Mouse (Mus musculus): Measurements from ENCODE around the gene Sprr2a1. TPM values are rescaled to one million over a fixed set of nuclear protein-coding genes. Genes with fewer than 3 reads are reported as not detected.
A peak's percentile ranks its signal among the peaks of the same experiment; 100 is the strongest.
"Not testable (repeated sequence)": the region's sequence is repeated elsewhere in the genome, so short reads cannot be mapped to it uniquely, and the experiment has no call there.

Sprr2a1 gene
- total RNA-seq (2014; fragmentation: Nextera tagmentation) (not detected in 2 replicates), total RNA-seq (2017) (not detected in 2 replicates)

GRCm38 (mm10) chr3:92215569-92215968, at the start of gene Sprr2a1, which contains the start of gene Sprr2a2:
Gene Sprr2a1, plus strand, starts transcription at chr3:92215799.
Gene Sprr2a2, plus strand, starts transcription at chr3:92215920.
- not testable (repeated sequence) for ATAC-seq (replicated peaks; ENCODE audit: low FRiP score, low TSS enrichment, poor library complexity, severe bottlenecking)

GRCm38 (mm10) chr3:92169847-92170246, 45.8 kb upstream of the Sprr2a1 start:
- ATAC-seq (replicated peaks; ENCODE audit: low FRiP score, low TSS enrichment, poor library complexity, severe bottlenecking), result no peak

GRCm38 (mm10) chr3:92176880-92177279, 38.7 kb upstream of the Sprr2a1 start:
- ATAC-seq (replicated peaks; ENCODE audit: low FRiP score, low TSS enrichment, poor library complexity, severe bottlenecking), result no peak

- no peak for ATAC-seq (replicated peaks; ENCODE audit: low FRiP score, low TSS enrichment, poor library complexity, severe bottlenecking)
Measured at GRCm38 (mm10) chr3:92195512-92196200, 19.9 kb upstream of the Sprr2a1 start.

GRCm38 (mm10) chr3:92211133-92211925, 4.3 kb upstream of the Sprr2a1 start:
- not testable (repeated sequence) for ATAC-seq (replicated peaks; ENCODE audit: low FRiP score, low TSS enrichment, poor library complexity, severe bottlenecking)

- ATAC-seq (replicated peaks; ENCODE audit: low FRiP score, low TSS enrichment, poor library complexity, severe bottlenecking), result not testable (repeated sequence)
Measured at GRCm38 (mm10) chr3:92212059-92212458, 3.5 kb upstream of the Sprr2a1 start.

GRCm38 (mm10) chr3:92213651-92214050, 1.9 kb upstream of the Sprr2a1 start:
- ATAC-seq (replicated peaks; ENCODE audit: low FRiP score, low TSS enrichment, poor library complexity, severe bottlenecking), result not testable (repeated sequence)

GRCm38 (mm10) chr3:92219031-92219430, 3.4 kb downstream of the Sprr2a1 start:
- ATAC-seq (replicated peaks; ENCODE audit: low FRiP score, low TSS enrichment, poor library complexity, severe bottlenecking), result peak; percentile 59

GRCm38 (mm10) chr3:92223708-92224107, 8.1 kb downstream of the Sprr2a1 start:
- ATAC-seq (replicated peaks; ENCODE audit: low FRiP score, low TSS enrichment, poor library complexity, severe bottlenecking), result not testable (repeated sequence)

- ATAC-seq (replicated peaks; ENCODE audit: low FRiP score, low TSS enrichment, poor library complexity, severe bottlenecking), result not testable (repeated sequence)
Measured at GRCm38 (mm10) chr3:92227410-92227809, 11.8 kb downstream of the Sprr2a1 start.

GRCm38 (mm10) chr3:92236463-92237189, 21.0 kb downstream of the Sprr2a1 start:
- ATAC-seq (replicated peaks; ENCODE audit: low FRiP score, low TSS enrichment, poor library complexity, severe bottlenecking), result peak; percentile 22

GRCm38 (mm10) chr3:92238736-92239135, 23.1 kb downstream of the Sprr2a1 start:
- ATAC-seq (replicated peaks; ENCODE audit: low FRiP score, low TSS enrichment, poor library complexity, severe bottlenecking), result not testable (repeated sequence)

- ATAC-seq (replicated peaks; ENCODE audit: low FRiP score, low TSS enrichment, poor library complexity, severe bottlenecking), result peak; percentile 24; the same call in 1 of the 2 replicates
Measured at GRCm38 (mm10) chr3:92239197-92239596, 23.6 kb downstream of the Sprr2a1 start.

GRCm38 (mm10) chr3:92244833-92245232, 29.2 kb downstream of the Sprr2a1 start:
- ATAC-seq (replicated peaks; ENCODE audit: low FRiP score, low TSS enrichment, poor library complexity, severe bottlenecking), result not testable (repeated sequence)

- not testable (repeated sequence) for ATAC-seq (replicated peaks; ENCODE audit: low FRiP score, low TSS enrichment, poor library complexity, severe bottlenecking)
Measured at GRCm38 (mm10) chr3:92246245-92246644, 30.6 kb downstream of the Sprr2a1 start.

- not testable (repeated sequence) for ATAC-seq (replicated peaks; ENCODE audit: low FRiP score, low TSS enrichment, poor library complexity, severe bottlenecking)
Measured at GRCm38 (mm10) chr3:92248494-92248893, 32.9 kb downstream of the Sprr2a1 start.

- ATAC-seq (replicated peaks; ENCODE audit: low FRiP score, low TSS enrichment, poor library complexity, severe bottlenecking), result 0 out of 2 replicates have a peak, but pooled peaks have one; percentile 12
Measured at GRCm38 (mm10) chr3:92250450-92250849, 34.9 kb downstream of the Sprr2a1 start.

GRCm38 (mm10) chr3:92253860-92254259, 38.3 kb downstream of the Sprr2a1 start:
- ATAC-seq (replicated peaks; ENCODE audit: low FRiP score, low TSS enrichment, poor library complexity, severe bottlenecking), result peak; percentile 58

GRCm38 (mm10) chr3:92258526-92258925, 42.9 kb downstream of the Sprr2a1 start:
- ATAC-seq (replicated peaks; ENCODE audit: low FRiP score, low TSS enrichment, poor library complexity, severe bottlenecking), result not testable (repeated sequence)

GRCm38 (mm10) chr3:92263462-92263861, 47.9 kb downstream of the Sprr2a1 start:
- not testable (repeated sequence) for ATAC-seq (replicated peaks; ENCODE audit: low FRiP score, low TSS enrichment, poor library complexity, severe bottlenecking)
